Mouse (Mus musculus) E14TG2a.4 (cell line): ENCODE results near the gene Crhr2.

Source experiments
- H3K27me3 ChIP-seq: 2 replicates; pipeline ENCODE4 v1.6.1; 2014; ENCODE audit warnings: low read length, control low read depth; ENCODE audit not compliant: insufficient read depth
- H3K36me3 ChIP-seq: 2 replicates; pipeline ENCODE4 v1.6.1; 2014; ENCODE audit warnings: low read length, control low read depth; ENCODE audit not compliant: insufficient read depth
- H3K4me1 ChIP-seq: replicated peaks from 2 replicates; pipeline ENCODE4 v1.6.1; 2014; ENCODE audit warnings: low read depth, low read length, control low read depth
- H3K4me3 ChIP-seq: replicated peaks from 2 replicates; pipeline ENCODE4 v1.5.1; 2014; ENCODE audit warnings: mild to moderate bottlenecking, low read length
- H3K9me3 ChIP-seq: 2 replicates; pipeline ENCODE4 v1.6.1; 2014; ENCODE audit warnings: low read length, control low read depth
- CTCF ChIP-seq: conservative IDR thresholded peaks from 2 replicates; pipeline ENCODE4 v1.5.1; 2014; ENCODE audit warnings: low read length
- NANOG ChIP-seq: IDR thresholded peaks from 2 replicates; pipeline ENCODE4 v1.6.1; 2014; ENCODE audit warnings: borderline replicate concordance, low read length, mixed read lengths
- POU5F1 ChIP-seq: IDR thresholded peaks from 2 replicates; pipeline ENCODE4 v1.6.1; 2014; ENCODE audit warnings: low read length, borderline replicate concordance

Crhr2 gene

DNA sequence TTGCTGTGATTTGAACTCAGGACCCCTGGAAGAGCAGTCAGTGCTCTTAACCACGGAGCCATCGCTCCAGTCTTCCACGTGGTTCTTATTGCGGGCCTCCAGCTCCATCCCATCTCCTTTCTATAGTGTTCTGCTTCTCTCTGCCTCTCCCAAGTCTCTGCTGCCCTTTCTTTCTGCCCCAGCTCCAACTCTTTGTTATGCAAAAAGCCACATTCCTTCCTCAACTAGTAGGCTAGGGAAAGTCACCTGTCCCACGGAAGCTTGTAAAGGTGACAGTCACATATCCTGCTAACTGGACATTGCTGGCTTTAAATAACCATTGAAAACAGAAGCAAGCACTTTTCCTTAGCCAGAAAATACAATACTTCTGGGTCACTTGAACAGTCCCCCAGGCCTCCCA is 37.0 kb upstream of the Crhr2 start:
- Histone ChIP-seq H3K4me1 (peaks cover 34% of the 10 kb centered on the region), H3K36me3 (no peaks in the 10 kb centered on the region), H3K27me3 (peaks cover 5% of the 10 kb centered on the region; the same call in 1 of the 2 replicates), H3K4me3 (no peak overlapping the region), H3K9me3 (no peaks in the 10 kb centered on the region)
- peak; percentile 83; the same call in 1 of the 2 replicates for TF ChIP-seq POU5F1
- no peak for TF ChIP-seq CTCF

DNA sequence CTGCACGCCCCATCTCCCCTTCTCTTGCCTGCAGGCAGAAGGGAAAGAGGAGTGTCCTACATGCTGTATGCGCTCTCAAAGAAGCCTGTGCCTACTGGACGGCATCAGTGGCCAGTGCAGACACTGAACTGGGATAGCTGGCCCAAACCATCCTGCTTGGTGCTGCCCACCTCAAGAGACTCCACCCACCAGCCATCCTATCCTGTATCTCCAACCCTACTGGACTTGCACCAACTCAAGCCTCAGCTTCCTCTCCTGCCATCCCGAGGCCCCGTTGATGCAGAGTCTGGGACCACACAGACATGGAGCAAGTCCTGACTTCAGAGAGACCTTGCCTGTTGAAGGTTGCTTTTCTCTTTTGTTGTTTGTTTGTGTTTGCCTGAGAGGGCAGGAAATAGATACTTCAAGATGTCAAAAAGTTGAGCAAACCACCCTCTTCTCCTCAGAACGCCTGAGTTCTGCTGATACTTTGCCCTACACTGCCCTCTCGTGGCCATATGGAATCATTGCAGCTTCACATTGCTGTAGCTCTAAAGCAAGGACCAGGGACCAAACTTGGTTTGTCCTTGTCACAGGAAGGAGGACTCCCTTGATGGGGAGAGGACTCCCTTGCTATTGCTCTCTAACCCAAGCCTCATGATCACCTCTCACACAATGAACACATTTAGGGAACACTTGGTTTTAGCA is 34.1 kb upstream of the Crhr2 start:
- TF ChIP-seq CTCF: peak; percentile 79
- TF ChIP-seq POU5F1: no peak
- Histone ChIP-seq H3K9me3 (no peaks in the 10 kb centered on the region; the same call in 1 of the 2 replicates), H3K4me1 (peaks cover 41% of the 10 kb centered on the region), H3K4me3 (no peak overlapping the region), H3K27me3 (peaks cover 12% of the 10 kb centered on the region; the same call in 1 of the 2 replicates), H3K36me3 (no peaks in the 10 kb centered on the region)

DNA sequence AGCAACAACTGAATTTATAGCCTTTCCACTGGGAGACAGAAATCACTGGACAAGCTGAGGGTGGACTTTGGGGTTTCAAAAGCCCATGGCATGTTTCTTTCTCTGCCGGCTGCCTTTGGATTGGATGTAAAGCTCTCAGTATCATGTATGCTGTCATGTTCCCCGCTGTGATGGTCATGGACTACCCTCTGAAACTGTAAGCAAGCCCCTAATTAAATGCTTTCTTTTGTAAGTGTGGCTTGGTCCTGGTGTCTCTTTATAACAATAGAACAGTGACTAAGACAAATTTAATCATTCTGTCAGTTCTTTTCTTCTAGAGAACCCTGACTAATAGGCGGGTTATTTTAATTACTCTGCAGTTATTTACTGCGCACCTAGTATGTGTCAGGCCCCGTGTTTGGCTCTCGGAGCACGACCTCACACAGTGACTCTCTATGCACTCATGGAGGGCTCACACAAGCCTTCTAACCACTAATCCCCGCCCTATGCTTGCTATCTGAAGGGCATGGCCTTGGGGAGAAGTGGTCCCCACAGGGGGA is 30.3 kb upstream of the Crhr2 start:
- TF ChIP-seq CTCF (no peak), NANOG (no peak), POU5F1 (no peak)
- Histone ChIP-seq H3K4me3 (no peak overlapping the region), H3K9me3 (no peaks in the 10 kb centered on the region; the same call in 1 of the 2 replicates), H3K36me3 (no peaks in the 10 kb centered on the region), H3K27me3 (peaks cover 12% of the 10 kb centered on the region; the same call in 1 of the 2 replicates), H3K4me1 (peaks cover 60% of the 10 kb centered on the region)

DNA sequence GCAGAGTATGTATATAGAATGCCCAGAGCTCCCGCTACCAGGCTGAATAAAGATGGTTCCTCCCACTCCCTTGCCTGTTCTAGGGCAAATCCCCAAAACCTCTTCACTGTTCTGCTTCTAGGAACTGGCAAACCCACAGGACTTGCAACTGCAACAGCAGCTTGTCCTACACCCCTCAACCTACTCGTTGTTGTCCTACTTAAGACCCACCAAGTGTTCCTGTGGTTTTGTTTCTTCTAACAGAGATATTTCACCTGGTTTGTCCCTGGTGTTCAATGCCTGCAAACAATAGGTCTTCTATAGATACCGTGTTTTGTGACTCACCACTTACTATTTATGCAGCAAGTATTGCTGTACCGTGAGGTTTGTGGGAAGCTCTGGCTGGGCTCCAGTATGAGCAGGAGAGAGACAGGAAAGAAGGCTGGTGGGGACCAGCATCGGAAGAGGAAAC is 28.5 kb upstream of the Crhr2 start:
- TF ChIP-seq CTCF (no peak), NANOG (no peak), POU5F1 (no peak)
- H3K9me3 ChIP-seq: no peaks in the 10 kb centered on the region; the same call in 1 of the 2 replicates
- H3K36me3 ChIP-seq: no peaks in the 10 kb centered on the region
- 0 out of 2 replicates have a peak overlapping the region, but pooled peaks have one; percentile 10 for H3K4me3 ChIP-seq
- H3K4me1 ChIP-seq: peaks cover 62% of the 10 kb centered on the region
- H3K27me3 ChIP-seq: peaks cover 11% of the 10 kb centered on the region; the same call in 1 of the 2 replicates

DNA sequence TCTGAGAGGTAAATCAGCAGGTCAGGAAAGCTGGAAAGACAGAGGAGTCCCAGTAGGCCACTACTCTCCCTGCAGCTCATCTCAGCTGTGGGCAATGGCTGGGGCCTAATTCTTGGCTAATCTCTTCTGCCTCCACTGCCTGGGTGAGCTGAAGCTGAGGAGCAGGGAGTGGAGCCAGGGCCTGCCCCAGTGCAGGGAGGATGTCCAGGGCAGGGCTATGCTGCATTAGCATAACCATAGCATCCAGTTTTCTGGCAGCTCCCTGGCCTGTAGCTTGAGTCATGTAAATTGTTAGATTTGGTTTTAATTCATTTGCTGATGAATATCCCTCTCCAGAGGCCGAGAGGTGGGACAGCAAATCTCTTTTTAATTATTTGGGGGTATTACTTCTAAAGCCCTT is 26.4 kb upstream of the Crhr2 start:
- Histone ChIP-seq H3K27me3 (0 out of 2 replicates have a peak, but pooled peaks cover 1% of the 10 kb centered on the region), H3K4me3 (no peak overlapping the region), H3K36me3 (no peaks in the 10 kb centered on the region), H3K4me1 (peaks cover 53% of the 10 kb centered on the region), H3K9me3 (no peaks in the 10 kb centered on the region; the same call in 1 of the 2 replicates)
- TF ChIP-seq POU5F1 (peak; percentile 42; the same call in 1 of the 2 replicates), CTCF (no peak), NANOG (no peak)

DNA sequence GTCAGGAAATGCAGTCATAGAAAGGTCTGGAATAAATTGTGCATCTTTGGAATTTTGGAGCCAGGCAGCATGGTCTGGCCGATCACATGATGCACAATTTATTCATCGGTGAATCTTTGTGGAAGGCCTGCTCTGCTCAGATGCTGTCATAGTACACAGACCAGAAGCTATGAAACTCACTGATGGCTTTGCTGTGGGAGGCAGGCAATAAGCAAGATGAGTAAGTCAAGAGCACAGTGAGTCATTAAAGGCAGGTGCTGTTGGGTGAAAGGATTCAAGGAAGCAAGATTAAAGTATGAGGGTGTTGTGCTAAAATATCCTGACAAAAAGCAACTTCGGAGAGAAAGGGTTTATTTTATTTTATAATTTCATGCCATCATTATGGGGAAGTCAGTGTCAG is 19.4 kb upstream of the Crhr2 start:
- no peak overlapping the region for H3K4me3 ChIP-seq
- no peaks in the 10 kb centered on the region for H3K36me3 ChIP-seq
- no peaks in the 10 kb centered on the region for H3K9me3 ChIP-seq
- H3K27me3 ChIP-seq: no peaks in the 10 kb centered on the region
- 0 out of 2 replicates have a peak, but pooled peaks cover under 1% of the 10 kb centered on the region for H3K4me1 ChIP-seq
- TF ChIP-seq NANOG (no peak), CTCF (no peak), POU5F1 (no peak)

DNA sequence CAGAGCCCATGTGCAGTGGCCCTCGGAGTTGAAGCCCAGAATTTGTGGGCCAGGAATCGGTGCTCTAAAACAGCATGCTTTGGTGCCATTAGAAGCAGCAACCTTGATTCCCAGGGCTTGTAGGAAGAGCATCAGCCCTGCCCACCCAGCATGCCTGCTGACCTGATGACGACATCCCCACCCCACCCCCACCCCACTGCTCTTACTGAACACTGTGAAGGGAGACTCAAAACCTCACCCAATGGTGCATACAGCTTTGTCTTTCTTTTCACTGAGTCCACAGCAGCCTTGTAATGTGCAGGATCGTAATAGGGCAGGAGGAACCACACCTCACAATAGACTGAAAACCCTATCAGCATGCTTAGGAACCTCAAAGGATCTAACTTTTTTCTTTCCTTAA is 13.3 kb upstream of the Crhr2 start:
- Histone ChIP-seq H3K27me3 (no peaks in the 10 kb centered on the region), H3K36me3 (no peaks in the 10 kb centered on the region), H3K4me3 (no peak overlapping the region), H3K9me3 (peaks cover 12% of the 10 kb centered on the region), H3K4me1 (peaks cover 6% of the 10 kb centered on the region)
- TF ChIP-seq CTCF: no peak
- no peak for TF ChIP-seq NANOG
- no peak for TF ChIP-seq POU5F1

DNA sequence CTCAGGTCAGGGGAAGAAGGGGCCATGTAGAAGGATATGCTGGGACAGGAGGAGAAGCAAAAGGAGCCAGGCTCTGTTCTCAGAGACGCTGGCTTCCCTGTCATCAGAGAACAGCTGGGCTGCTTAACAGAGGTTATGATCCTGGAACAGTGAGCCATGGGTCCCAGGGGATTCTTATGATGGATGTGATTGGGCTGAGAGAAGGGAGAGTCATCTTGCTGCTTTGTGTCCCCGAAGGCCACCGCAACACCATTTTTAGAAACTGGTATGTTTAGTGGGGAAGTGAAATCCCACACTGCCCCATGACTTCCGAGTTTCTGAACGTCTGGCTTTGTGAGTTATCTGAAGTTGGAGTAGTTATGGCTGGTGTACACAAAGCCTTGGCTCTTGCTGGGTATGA is 12.5 kb upstream of the Crhr2 start:
- H3K4me3 ChIP-seq: no peak overlapping the region
- H3K27me3 ChIP-seq: no peaks in the 10 kb centered on the region
- H3K36me3 ChIP-seq: no peaks in the 10 kb centered on the region
- no peak for TF ChIP-seq NANOG
- TF ChIP-seq CTCF: no peak
- no peak for TF ChIP-seq POU5F1
- peaks cover 6% of the 10 kb centered on the region for H3K4me1 ChIP-seq
- H3K9me3 ChIP-seq: peaks cover 12% of the 10 kb centered on the region
